Mouse (Mus musculus) cerebellum, adult 2 months (tissue): ENCODE measurements around the gene Meaf6.

ENCODE experiments used
- CTCF ChIP-seq: fragments of 200-500 bp; IDR thresholded peaks from 2 replicates; pipeline ENCODE4 v1.5.1; 2011; ENCODE audit warnings: low read depth, mild to moderate bottlenecking, control low read depth, low read length, moderate library complexity, borderline replicate concordance; ENCODE audit not compliant: insufficient read depth
- POLR2A ChIP-seq: fragments of 200-500 bp; IDR thresholded peaks from 2 replicates; pipeline ENCODE4 v1.6.1; 2011; ENCODE audit warnings: low read length, control low read depth, borderline replicate concordance; ENCODE audit not compliant: insufficient read depth

DNA sequence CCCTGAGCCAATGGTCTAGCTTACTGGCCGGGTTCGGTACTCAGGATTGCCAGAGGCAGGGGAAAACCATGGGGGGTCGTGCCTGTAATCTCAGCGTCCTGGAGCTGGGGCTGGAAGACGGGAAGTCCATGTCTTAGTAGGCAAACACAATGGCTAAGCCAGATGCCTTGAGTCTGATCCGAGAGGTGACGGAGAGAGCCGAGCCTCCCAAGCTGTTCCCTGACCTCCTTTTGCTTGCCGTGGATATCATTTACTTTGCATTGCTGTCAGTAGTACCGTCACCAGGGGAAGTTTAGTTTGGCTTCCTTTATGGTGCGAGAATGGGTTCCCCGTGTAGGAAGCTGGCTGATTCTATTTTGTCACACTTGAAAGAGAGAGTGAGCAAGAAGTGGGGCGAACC, 16.4 kb downstream of the Meaf6 start:
- TF ChIP-seq CTCF (no peak), POLR2A (no peak)
